Mouse (Mus musculus) layer of hippocampus, adult 11-12 months (tissue): ENCODE data around the gene Cacnb4.

Experiments
- DNase-seq: peaks from one replicate; pipeline ENCODE4 v3.0.0; 2022; ENCODE audit warnings: low spot score

Cacnb4 gene

DNA sequence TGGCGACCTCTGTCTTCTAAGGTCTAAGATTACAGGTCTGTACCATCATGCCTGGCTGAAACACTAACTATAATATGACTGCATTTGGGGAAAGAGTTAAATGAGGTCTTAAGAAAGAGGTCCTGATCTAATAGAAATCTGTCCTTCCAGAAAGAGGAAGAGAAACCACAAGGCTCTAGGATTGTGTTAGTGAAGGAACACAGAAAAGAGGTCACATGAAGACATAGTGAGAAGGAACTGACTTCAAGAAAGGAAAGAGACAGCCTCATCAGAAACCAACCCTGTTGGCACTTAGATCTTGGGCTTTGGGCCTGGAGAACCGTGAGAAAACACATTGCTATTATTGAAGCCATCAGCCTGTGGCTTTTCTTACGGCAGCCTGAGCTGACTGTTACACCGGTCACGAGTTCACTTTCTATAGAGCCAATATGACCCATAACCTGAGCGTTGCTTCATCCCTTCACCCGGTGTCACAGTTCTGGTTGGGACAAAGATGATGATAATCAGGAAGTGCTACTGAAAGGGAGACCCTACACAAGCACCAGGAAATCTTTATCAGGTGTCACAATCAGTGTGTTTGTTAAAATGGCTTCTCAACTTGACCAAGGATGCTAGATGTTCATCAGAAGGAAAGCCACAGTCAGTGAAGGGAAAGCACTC is 153.4 kb downstream of the Cacnb4 start:
- DNase-seq, result no peak

DNA sequence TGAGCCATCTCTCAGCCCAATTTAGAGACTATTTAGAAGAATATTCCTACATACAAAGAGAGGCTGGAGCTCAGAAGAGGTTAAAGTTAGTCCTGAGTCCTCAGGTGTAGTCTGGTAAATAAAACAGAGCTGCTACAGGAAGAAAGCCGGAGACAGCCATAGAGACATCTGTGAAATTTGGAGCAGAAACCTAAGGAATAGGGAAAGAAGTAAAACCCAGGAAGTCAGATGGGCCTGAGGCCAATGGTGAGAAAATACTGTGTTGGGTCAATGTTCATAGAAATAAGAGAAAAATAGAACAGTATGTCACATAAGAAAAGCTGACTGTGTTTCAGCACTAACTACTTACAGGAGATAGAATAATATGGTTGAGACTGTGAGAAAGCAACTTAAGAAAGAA is 155.6 kb downstream of the Cacnb4 start:
- no peak for DNase-seq

DNA sequence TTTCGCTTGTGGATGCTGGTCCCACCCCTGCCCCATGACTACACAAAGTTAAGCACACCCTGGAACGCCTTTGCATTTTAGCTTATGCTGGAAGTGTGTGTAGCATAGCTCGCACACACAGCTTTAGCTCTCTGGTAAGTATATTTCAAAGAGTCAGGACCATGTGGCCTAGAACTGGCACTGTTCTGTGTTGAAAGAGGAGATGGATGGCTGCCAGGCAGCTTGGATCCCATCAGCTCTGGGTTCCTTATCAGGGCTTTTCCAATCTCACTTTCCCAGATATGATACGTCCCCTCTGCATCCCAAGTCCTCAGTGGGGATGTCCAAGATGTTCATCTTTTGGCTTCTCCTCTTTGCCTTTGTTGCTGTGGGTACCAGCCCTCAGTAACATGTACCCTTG is 157.9 kb downstream of the Cacnb4 start:
- peak; percentile 50 for DNase-seq

DNA sequence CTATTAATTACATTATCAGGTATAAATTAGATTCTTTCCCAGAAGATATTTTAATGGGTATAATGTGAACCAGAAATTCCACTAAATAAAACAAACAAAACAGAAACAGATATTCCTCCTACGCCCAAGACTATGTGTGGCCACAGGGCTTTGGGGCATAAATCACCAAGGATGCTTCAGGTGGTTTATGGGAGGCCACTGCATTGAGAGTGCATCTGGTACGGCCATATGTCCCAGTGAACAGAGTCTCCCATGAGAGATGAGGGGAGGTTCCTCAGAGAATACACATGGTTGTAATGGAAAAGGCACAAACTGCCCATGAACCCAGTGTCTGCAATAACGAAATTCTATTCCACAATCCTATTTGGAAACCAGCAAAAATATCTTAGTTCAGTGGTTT is 160.1 kb downstream of the Cacnb4 start:
- DNase-seq, result no peak

DNA sequence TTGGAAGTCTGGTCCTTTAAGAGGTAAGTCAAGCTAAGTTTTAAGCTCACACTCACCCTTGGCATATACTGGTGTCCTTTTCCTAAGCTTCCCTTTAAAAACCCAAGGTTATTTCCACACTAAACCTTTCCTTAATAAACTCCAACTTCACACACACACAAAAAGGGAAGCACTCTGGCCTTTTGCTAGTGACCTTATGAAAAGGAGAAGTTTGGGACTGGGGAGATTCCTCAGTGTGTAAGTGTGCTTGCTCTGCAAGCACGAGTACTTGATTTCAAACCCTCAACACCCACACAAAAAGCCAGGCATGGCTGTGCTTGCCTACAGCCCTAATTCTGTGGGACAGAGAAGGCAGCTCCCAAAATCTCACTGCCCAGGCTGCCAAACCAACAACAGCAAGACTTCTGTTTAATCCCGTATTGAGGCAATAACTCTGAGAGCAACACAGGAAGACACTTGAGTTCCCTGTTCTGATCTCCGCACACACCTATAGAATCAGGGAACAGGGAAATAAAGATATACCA is 163.7 kb downstream of the Cacnb4 start:
- DNase-seq, result no peak

DNA sequence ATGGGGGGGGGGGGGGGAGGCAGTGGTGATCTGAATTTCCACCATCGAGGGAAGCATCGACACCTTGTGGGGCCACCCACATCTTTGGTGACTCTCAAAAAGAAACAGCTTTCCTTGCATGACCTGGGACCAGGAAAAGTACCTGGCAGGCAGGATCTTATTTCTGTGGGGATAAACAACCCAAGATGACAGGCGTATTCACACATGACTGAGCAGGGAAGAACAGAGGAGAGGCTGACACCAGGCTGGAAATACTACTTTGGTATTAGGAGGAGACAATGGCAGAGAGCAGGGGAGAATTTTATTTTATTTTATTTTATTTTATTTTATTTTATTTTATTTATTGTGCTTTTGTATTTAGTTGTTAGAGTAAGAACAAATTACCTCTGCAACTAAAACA is 164.4 kb downstream of the Cacnb4 start:
- DNase-seq, result no peak

DNA sequence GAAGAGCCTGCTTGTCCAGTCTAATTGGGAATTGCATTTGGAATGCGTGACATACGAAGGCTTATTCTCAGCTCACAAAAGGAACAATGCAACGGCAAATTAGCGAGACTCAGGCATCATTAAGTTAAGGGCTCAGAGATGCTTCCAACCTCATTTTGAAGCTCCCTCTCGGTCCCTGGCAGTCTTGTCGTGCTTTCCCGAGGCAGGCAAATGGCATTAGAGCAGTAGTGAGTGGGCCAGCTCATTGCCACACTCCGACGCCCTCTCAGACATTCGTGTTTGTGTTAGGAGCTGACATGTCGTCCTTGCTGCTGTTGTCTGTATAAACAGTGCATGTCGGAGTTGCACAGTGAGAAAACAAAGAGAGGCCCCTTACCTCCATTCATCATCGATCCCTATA is 164.8 kb downstream of the Cacnb4 start:
- DNase-seq, result no peak

DNA sequence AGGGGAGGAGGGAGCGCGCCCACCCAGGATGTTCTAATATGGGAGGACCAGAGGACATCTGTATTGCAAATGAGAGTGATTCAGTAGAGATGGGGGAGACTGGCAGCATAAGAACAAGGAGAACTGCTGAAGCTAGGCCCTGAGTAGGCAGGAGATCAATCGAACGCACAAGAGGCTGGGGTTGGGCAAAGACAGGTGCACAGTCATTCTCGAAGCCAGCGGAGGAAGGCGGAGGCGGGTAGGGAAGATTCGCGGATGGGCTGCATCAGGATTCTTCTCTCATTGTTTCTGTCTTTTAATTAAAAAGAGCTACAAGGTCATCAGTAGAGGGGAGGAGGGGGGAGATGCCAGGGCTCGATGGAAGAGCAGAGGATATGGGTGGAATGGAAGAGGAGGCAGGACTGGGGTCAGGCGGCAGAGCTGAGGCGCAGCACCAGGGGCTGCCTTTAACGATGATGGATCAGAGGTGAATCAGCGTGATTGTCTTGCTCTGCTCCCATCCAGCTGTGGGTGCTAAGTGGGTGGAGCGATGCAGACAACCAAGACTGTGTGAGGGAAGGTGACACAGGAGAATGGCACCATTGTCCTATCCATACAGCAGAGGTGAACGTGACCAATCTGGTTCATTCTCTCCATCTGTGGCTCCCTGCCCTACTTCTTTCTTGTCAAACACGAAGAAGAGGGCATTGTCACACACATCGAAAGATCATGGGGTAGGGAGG is 166.7 kb downstream of the Cacnb4 start:
- DNase-seq, result peak; percentile 44

DNA sequence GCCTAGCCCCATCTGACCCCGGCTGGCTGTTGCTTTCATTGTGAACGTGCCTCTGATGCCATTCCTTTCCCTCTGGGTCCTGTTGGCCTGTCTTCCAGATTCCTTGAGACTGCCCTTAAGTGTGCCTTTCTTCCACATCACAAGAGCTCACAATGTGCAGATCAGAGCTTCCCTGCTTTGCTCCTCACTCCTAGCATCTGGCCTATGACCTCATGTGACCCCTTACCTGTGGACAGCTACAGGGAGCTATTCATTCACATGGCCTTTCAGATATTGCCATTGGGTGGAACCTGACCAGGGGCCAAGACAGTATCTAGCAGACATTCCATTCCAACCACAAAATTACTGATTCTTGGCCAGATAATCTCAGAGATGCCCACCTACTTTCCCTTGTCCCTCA is 171.5 kb downstream of the Cacnb4 start:
- no peak for DNase-seq

DNA sequence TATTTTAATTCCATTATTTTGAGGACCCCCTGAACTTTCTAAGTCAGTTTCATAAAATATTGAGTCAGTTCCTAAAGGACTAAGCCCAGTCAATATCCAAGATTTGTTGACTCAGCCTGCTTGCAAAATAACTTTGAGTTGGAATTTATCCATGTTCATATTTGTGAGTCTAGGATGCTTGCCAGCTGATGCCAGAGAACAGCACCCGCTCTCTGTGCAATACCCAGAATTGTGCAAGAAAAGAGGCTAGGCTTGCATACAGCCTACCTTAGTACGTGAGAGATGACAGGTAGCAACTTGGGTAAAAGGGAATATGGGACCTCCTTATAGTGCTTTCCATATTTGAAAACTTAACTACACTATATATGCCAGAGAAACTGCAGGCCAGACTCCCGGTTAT is 171.9 kb downstream of the Cacnb4 start:
- DNase-seq, result no peak

DNA sequence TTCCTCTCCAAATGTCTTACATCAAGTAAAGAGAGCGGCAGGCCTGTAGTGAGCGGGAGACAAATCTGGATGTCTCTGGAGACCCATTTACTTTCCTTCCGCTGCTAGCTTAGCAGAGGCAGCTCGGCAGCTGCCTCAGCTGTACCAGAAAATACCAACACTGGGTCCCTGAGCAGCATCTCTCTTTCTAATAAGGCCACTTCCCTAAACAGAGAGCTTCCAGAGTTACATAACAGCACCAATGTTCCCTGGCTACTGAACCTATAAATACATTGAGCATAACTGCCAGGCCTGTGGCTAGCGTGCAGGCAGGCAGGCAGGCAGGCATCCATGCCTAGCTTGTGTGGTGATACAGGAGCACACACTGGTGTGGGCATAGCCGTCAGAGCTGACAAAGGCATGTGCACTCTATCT is 176.8 kb downstream of the Cacnb4 start:
- DNase-seq, result peak; percentile 59

DNA sequence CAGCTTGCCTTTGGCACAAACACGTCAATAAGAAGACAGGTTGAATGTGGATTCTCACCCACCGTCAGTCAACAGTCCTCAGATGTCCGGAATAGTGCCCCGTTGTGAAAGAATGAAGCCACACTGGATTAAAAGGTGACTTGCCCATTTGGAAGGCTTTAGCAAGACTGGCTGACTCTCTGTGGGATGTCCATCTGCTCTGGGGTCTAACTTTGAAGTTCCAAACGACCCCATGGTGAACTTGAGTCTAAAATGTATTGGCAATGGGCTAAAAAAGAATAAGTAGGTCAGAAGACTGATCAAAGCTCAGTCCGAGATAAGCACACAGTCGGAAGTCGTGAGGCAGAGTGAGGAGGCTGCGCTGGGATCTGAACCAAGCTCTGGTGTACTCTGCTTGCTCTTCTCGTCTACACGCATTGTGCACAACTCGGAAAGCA is 177.5 kb downstream of the Cacnb4 start:
- no peak for DNase-seq

DNA sequence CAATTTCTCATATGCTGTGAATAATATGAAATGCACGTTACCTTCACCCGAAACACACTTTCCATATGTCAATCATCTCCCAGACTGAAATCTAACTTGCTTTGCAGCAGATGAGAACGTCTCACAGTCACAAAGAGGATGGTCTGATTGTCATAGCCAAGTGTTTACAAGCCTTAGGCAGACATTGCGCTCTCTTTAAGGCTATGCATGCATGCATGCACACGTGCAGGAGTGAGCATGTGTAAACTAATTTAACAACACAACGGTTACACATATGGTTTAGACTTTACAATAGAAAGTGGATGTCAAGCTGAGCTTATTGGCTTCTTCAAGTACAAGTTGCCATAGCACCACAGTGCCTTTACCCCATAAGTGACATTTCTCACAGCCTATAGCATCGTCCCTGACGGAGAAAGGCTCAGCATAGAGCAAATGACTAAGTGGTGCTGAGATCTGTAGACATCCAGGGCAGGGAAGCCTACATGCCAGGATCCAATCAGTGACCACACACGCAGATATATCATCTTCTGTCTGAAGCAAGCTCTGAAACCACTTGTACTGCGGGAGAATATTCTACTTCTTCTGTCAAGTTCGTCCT is 181.4 kb downstream of the Cacnb4 start:
- no peak for DNase-seq

DNA sequence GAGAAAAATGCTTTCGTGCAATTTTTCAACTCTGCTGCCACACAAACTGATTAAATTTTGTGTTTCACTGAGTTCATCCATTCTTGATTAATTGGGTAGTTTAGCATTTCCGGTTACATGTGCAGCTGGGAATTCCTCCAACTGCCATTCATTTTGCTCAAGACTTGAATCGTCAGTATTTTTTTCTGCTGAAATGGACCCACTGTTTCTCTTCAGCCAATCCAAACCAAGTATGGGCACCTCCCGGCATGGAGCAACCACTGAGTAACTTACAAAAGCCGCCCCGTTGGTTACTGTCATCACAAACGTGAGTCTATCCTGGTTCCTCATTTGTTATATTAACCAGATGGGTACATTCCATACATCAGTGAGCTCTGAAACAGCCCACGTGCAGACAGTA is 182.4 kb downstream of the Cacnb4 start:
- no peak for DNase-seq

DNA sequence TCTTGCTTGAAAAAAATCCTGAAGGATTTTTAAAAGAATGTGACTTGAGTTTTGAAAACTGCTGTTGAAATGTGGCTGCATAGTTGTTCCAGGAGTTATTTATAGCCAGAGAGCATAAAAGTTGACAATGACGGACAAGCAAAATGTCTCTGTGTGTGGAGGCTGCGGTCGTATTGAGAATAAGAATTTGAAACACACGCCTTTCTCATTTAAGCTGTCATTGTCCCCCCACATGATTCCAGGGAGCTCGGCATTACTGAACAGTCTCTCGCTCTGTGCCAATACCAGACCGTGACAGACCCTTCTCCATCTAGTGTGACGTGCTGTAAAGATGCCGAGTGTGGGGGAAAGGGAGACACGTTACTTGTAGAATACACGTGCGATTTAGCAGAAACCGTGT is 183.8 kb downstream of the Cacnb4 start:
- DNase-seq, result no peak

DNA sequence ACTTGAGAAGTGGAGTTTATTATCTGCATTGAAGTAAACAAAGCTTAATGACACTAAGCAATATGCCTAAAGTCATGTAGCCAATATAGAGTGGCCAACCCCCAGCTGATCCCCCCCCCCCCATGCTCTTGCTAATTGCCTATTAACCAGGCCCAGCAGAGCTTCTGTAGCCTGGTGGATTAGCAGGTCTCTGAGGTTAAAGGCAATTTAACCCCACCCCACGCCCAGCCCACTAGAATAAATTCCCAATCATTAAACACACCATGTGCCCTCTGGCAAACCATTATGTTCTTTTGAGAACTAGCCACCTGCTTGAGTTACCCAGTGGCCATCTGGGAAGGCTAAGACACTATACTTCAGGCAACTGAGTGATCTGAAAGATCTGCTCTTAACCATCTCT is 186.8 kb downstream of the Cacnb4 start:
- no peak for DNase-seq

DNA sequence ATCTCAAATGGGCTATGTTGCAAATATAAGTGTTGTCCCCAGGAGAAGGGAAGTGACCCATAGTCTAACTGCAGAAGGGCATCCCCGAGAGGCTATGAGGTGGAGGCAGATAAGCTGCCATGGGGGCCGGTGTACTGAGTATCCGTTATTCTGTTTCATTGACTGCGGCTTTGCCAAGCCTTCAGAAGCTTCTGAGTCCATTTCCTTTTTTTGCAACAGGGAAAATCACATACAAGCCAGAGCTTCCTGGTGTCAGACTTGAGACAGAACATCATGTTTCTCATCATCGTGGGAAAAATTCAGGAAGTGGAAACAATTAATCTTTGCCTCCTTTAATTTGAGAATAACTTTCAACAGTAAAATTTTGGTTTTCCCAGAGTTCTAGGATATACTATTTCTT is 193.1 kb downstream of the Cacnb4 start:
- DNase-seq, result no peak

DNA sequence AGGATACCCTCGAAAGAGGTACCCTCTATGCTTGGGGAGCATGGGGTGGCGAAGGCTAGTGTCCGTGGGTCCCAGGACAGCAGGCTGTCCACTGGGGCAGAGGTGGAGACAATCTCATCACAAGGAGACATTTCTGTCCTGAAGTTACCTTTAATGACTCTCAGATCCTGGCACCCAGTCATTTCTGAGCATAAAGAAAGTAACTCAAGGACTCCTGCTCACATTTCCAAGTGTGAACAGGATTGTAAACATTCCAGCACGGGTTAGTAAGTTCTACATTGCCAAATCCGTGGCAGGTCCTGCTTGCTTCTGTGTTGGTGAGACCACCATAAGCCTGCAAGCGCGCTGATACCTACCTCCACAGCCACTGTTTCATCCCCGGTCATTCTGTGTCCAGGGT is 196.2 kb downstream of the Cacnb4 start:
- DNase-seq, result no peak

DNA sequence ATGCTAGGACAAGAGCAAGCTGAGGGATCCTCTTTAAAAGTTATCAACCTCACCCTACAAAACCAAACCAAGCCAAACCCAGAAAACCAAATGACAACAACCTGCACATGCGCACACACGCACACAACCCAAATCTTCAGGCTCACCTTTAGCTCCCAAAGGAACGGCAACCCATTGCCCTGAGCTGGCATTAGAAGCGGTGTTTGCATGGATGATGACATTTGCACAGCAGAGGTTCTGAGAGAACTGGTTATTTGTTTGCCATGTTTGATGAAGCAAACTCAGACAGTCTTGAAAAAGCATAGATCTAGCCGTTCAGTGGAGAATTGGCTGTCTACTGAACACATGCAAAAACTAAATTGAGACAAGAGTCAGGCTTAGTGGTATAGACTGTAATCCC is 198.1 kb downstream of the Cacnb4 start:
- DNase-seq, result no peak

DNA sequence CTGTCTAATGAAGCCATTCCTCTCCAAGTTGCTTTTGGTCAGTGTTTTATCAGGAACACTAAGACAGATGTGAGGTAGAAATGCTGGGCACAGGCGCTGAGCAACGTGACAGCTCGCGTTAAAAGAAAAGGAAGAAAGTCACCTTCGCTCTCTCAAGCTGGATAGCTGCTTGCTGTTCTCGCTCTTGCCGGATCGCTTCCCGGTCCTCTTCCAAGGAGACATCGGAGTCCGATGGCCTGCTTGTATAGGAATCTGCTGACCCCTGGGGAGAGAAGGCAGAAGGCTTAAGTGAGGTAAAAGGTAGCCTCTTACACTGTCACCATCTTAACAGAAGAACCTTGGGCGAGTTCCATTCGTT is 199.1 kb downstream of the Cacnb4 start:
- no peak for DNase-seq

DNA sequence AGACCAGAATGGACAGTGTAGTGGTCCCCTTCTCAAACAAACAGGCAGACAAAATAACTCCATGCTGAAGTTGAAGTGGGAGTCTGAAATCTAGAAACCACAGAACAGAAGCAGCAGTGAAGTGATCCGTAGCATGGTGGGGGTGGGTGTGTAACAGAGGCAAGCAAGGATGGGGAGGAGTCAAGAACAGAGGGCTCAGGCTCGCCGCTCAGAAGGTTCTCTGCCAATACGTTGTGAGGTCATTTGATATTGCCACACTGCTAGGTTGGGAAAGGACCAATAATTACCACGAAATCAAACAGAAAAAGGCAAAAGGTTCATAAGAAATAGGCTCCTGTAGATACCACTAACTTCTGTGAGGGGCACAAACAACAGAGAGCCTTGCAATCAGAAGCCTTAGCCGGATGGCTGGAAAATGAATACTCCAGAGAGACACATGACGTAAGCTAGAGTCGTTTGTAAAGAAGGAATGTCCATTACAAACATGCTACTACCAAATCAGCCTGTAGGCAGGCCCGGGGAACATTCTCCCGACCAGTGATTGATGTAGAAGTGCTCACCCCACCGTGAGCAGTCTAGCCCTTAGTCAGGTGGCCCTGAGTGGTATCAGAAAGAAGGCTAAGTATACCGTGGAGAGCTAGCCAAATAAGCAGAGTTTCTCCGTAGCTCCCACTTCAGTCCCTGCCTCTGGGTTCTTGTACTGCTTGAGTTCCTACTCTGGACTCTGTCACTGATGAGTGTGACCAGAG is 199.7 kb downstream of the Cacnb4 start:
- DNase-seq, result no peak

DNA sequence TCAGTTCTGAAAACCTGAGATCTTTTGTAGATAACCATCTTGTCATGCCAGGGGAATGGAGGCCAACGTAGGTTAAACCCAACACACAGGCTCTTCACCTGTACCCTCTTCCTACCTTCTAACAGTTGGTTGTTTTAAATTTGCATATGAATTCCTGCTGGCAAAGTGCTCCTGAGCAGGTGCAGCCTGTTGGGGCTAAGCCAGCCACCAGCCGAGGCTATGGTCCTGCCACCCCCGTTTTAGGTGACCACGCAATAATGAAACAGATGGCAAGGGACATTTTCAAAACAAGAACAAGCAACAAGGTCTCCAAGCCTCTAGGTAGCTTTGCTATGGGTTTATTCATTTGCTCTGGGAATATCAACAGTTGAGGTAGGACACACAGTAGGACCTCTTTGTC is 200.8 kb downstream of the Cacnb4 start:
- no peak for DNase-seq

DNA sequence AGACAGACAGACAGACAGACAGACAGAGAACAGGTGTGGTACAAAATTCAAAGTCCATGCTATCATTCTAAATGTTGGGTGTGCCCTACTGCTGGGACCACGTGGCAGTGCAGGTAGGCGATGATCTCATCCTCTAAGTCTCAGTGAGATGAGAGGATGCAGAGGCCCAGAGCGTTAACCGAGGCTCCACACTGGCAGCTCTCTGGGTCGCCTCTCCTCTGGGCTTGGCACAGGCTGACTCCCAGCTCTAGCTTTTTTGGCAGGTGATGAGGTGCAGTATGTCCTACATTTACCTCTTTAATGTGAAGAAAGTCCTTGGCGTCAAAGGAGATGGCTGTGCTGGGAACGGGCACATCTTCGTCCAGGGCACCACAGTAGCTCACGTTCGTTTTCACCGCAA is 202.1 kb downstream of the Cacnb4 start:
- no peak for DNase-seq
